Mouse (Mus musculus) large intestine, adult 2 months (tissue): ENCODE results near the gene Ksr2. TPM values are rescaled to one million over a fixed set of nuclear protein-coding genes. Genes with fewer than 3 reads are reported as not detected.

ENCODE experiments used
- DNase-seq: peaks from one replicate; pipeline ENCODE4 v3.0.0-alpha.2; 2012; ENCODE audit warnings: low read depth, low spot score
- WGBS: fragments of 180-500 bp; shearing (Covaris S2); methylation state at CpG from one replicate; pipeline ENCODE4 v1.1.7; 2018; 5-methylcytosine and 5-hydroxymethylcytosine counted together
- polyA plus RNA-seq: library from polyadenylated mRNA; depleted of rRNA; stranded (reverse); fragments of >200 nt; gene quantifications from 2 replicates; pipeline ENCODE4 v1.2.3, GENCODE M21; 2012

The Ksr2 gene
- polyA plus RNA-seq, 1 experiment: 0.05 TPM

DNA sequence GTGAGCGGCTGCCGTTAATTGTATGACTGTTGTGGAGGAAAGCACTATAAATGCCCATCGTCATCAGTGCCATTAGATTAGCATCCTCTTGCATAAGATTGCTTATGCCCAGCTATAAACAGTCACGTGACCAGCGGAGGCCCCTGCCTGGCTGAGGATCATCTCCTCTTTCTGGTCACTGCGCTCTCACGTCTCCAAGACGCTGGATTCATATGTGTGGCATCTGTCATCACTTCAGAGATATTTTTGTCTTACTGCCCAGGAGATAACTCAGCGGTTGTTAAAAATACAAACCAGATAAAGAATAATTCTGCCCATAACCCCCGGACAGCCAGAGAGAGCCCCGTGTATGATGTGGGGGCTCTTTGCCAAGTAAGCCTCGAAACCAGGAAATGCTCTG lies 298.4 kb downstream of the Ksr2 start:
- 58% methylated on average over 12 of the region's 12 CpGs for WGBS
- no peak for DNase-seq

DNA sequence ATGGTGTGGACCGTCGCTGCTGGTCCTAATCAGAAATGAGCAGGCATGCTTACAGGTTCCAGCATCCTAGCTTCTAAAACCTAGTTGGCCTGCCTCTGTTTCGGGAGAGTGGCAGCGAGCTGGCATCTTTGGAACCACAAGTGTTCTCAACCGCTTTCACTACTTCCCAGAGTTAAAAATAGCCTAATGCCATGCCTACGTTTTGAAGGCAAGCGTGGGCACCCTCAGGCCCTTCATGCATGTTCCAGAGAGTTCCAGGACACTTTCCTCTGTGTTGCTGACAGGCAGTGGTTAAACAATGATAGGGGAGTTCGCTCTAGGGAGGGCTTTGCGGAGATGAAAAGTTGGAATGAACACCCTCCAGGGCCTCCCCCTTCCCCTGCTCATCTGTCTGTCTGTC lies 303.3 kb downstream of the Ksr2 start:
- 82% methylated on average over 9 of the region's 9 CpGs for WGBS

DNA sequence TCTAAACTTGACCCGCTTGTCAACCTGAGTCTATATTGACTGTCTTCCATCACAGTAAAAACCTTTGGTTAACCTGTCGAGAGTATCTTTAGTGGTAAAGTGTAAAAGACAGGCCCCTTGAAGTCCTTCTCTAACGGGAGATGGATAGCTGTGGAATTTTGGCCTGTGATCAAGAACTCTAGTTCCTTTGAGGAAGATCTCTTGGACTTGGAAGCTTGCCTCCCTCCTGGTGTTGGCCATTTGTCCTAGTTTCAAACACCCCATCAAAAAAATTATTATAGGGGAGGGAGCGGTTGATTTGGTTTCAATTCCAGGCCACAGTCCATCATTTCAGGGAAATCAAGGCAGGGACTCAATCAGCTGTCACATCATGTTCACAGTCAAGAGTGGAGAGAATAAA lies 309.5 kb downstream of the Ksr2 start:
- DNase-seq: no peak
- WGBS: 71% methylated on average over 4 of the region's 4 CpGs

More for the DNA sequence above, 303.3 kb downstream of the Ksr2 start:
- DNase-seq: no peak

DNA sequence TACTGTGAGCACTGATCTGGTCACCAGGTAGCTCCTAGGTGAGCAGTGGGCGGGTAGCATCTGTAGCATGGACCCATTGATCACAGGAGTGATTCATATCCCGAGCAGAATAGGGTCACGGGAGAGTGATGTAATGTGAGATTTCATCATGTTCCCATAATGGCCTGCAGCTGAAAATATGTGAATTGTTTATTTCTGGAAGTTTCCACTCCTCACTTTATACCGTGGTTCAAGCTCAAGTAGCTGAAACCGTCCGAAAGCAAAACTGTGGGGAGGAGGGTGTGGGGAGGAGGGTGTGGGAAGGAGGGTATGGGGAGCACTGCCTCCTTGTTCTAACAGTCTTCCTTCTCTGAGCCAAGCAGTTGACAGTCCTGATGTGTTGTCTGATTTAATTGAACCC lies 312.7 kb downstream of the Ksr2 start:
- 58% methylated on average over 6 of the region's 6 CpGs for WGBS
- DNase-seq: no peak

DNA sequence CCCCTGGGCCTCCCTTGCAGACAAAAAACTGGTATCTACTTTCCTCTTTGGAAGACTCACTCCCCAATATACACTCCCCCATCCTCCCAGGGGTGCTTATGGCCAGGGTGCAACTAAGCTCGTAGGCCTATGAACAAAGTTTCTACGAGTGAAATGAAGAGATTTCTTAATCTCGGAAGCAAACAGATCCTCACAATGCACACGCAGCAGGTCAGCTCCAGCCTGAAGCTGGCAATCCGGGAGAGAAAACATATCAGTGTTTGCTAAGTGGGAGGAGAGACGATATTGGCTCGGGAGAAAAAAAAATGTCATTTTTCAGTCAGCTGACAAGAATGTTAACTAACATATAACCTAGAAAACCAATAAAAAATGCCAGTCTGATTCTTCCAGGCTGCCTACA lies 313.3 kb downstream of the Ksr2 start:
- no peak for DNase-seq
- WGBS: 25% methylated on average over 7 of the region's 7 CpGs

DNA sequence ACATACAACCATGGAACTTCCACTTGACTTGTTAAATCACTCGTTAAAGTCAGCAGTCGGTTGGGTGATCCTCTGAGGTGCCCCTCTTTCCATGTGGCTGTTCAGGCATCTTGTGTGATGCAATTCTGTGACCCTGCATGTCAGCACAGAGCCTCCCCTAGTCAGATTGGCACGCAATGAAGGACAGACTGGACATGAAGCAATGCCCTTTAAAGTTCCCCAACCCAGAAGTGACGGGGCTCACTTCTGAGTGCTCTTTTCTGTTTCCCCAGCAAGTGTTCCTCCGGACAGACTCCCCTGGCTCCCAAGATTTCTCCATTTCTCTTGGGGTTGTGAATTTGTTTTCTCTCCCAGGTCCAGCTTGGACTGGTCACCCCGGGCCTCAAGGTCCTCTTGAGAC lies 317.5 kb downstream of the Ksr2 start:
- DNase-seq: no peak
- WGBS: 66% methylated on average over 6 of the region's 6 CpGs

DNA sequence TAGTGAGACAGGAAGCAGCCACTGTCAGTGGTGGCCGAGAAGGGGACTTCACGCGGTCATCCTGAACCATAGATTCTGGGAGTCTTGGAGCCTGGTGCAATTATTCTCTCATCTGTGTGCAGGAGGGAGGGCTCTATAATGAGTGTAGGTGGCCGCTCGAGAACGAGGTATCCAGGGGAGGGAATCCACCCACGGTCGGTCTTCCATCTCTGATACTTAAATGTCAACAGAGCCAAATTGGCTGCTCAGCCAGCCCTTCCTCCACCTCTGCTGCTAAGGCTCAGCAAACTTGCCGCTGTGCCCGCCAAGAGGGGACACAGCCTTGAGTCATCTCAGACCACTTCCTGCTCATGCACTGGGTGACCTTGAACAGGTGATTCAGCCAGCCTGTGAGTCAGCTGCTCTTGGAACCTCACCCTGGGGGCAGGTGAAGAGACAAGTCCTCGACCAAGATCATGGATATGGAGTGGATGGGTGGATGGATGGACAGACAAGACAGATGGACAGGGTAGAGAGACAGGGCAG lies 330.9 kb downstream of the Ksr2 start:
- no peak for DNase-seq
- WGBS: 46% methylated on average over 11 of the region's 11 CpGs

DNA sequence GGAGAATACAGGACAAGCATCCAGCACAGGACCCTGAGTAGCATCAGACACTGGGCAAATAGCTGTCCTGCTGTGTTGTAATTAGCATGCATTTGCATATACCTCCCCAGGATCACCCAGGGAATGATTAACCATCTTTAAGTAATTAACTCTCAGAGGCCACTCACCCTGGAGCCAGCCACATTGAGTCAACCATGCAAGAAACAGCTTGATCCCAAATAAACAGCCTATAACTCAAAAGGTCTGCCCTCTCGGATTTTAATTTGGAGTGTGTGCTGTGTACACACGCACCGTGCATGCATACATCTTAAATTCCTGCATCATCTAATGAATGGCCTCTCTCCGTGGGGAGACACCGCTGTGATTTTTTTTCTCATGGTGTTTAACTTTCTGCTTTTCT lies 335.6 kb downstream of the Ksr2 start:
- no peak for DNase-seq
- WGBS: 26% methylated on average over 5 of the region's 5 CpGs

DNA sequence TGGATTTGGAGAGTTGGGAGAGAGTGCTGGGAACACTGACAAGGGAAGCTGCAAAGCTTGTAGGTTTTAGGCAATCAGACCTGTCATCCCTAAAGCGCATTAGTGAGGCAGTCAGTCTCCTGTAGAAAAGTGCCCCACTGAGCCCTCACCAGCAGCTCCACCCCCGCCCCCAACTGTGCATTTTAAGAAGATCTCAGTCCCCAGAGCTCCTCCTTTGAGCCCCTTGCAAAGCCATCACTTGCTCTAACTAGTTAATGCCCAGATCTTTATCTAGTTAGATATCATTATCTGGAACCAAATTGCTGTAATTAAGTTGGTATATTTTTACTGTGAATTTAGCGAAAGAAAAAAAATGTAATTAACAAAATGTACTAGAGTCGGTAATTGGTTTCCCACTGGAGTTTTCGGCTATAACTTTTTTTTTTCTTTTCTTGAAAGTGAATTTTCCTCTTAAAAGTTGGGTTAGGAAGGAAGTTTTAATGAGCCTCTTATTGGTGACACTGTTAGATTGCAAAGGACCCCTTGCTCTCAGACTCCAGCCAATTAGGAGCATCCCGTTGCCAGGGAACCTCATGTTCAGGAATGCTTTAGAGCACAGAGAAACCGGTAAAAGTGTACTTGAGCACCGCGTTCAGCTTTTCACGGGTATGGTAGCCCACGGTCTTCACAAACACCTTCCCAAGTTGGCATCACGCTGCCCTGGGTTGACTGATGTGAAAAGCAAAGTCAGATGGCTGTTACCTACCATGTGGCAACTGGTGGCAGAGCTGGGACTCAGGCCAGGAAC lies 344.1 kb downstream of the Ksr2 start:
- 59% methylated on average over 12 of the region's 12 CpGs for WGBS
- DNase-seq: no peak

DNA sequence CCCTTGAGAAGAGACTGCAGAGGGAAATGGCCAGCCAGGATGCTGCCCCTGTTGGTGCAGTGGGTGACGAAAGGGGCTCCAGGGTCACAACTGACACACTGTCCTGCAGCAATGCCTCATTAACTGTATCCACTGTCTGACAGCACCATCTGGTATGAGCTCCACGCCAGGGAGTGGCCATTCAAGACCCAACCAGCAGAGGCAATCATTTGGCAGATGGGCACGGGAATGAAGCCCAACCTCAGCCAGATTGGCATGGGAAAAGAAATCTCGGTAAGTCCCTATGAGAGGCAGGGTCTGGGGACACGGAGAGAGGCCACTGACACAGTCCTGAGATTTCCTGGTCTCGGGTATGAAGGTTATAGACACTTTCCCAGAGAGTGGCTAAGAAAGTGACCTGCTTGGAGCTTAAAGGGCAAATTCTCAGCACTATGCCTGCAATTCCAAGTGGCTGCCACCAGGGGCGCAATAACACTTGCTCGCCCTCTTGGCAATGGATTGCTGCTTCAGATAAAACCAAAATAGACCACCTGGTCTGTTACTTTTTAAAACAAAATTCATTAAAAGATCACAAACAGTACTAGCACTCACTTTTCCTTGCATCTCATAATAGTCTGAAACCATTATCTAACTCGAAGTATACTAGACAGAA lies 347.5 kb downstream of the Ksr2 start:
- 74% methylated on average over 9 of the region's 9 CpGs for WGBS
- DNase-seq: no peak

DNA sequence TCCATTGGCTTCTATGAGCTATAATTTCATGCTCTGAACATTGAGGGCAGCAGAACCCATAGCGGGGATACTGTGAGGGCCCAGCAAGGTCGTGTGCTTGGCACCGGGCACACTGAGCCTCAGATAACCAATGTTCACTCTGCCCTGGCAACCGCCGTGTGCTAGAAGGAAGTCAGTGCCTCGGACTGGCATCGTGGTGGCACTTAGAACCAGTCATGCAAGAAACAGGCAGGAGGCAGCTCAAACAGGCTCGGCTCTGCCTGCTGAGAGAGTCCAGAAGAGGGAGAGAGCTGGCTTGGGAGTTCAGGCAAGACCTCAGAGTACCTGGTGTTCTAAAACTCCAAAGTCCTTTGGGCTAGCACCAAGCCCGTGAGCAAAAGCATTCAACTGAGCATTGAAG lies 350.7 kb downstream of the Ksr2 start:
- 75% methylated on average over 9 of the region's 9 CpGs for WGBS
- no peak for DNase-seq

DNA sequence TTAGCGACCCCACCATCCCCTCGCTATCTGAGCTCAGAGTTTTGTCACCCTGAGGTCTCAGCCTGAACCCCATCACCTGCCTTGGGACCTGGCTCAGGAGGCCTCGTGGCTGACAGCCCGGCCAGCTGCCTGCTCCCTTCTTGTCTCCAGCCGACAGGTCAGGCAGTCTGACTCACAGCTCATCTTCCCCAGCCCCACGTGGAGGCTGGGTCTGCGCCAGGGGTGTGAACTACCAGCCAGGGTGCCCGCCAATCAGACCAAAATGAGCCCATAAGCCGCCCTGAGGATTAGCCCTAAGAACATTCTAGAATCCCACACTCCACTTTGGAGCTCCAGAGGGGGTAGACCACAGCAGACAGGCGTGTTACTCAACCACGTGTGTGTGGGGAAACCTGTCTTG lies 365.4 kb downstream of the Ksr2 start:
- WGBS: 46% methylated on average over 11 of the region's 11 CpGs
- no peak for DNase-seq

DNA sequence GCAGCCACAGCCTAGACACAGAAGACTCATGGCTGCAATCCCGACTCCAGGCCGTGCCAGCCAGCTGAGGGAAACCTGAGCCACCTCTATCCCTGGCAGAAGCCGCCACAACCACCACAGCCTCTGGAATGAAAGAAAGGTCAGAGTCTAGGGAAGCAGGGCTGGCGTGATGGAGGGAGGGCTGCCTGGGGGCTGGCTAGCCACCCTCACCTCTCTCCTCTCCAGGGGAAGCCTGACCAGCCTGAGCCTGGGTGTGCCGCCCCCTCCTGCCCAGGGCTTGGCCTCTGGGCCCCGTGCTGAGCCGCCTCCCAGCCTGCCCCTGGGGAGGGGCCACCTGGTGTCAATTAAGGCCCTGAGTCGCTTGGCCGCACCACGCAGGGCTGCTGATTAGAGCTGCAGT lies 366.9 kb downstream of the Ksr2 start, which contains the start of gene Nos1:
Nos1 (plus strand) TSS at position 352 of the 400 bp plus-strand sequence.
- no peak for DNase-seq
- WGBS: 46% methylated on average over 10 of the region's 10 CpGs

DNA sequence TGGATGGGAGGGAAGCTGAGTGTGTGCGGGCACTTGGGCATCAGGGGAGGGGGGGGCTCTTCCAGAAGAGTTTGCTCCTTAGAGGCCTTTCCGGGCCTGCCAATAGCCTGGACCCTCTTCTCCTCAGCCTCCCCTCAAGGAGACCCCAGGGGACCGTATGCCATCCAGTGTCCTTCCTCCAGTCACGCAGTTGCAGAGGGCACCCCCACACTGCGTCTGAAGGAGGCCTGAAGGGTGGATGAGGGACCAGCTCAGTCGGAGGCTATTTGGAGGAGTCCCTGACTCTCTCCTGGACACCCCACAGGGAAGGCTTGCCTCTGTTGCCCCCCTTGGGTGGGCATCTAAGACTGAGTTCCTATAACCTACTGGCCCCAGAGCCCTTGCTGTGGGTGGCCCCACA lies 367.4 kb downstream of the Ksr2 start:
- WGBS: 73% methylated on average over 6 of the region's 6 CpGs
- DNase-seq: no peak

DNA sequence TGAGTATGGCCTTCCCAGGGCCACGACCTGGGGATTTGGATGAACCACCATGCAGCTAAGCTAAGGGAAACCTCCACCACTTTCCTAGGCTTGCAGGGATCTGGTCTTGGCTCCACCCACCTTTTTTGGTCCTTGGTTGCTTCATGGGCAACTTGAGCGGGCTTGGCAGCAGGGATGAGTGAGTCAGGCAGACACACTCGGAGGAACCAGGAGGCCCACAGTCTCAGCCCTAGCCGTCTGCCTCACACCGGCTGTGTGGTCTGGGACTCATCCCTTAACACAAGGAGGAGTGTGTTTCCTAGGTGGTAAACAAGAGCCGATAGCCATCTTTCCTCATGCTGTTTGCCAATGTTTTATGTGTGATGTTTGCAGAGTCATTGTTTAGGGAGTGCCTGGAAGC lies 376.3 kb downstream of the Ksr2 start:
- WGBS: 21% methylated on average over 6 of the region's 6 CpGs
- DNase-seq: no peak

DNA sequence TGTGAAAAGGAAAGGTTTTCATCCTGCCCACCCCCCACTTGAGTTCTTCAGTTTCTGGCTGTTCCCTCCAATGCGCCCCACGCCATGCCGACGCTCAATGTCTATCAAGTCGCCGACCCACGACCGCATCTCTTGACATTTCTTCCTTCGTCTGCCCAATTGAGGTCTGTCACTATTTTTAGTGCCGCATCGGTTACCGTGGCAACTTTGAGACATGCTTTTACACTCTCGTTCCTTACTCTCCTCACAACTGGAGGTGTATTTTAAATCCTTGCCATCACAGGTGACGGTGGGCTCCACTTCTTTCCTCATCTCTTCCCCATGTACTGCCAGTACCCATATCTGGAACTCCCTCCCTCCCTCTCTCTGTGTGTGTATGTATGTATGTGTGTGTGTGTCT lies 378.1 kb downstream of the Ksr2 start:
- 88% methylated on average over 14 of the region's 14 CpGs for WGBS

DNA sequence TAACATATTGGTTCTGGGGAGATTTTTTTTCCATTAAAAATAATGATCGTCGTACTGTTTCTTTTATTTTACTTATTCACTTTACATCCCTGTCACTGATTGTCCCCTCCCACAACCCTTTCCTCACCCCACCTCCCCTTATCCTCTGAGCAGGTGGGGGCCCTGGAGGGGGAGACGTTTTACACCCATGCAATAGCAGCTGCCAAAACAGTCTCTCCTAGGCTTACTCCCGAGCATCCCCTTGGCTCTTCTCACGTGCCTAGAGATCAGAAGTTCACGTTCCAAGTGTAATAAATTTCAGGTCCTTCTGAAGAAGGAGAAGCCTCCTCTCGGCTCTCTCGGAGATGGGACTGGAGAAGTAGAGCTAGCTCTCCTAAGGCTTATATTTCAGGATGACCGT lies 387.0 kb downstream of the Ksr2 start:
- WGBS: 49% methylated on average over 9 of the region's 9 CpGs
- no peak for DNase-seq

More for the DNA sequence above, 378.1 kb downstream of the Ksr2 start:
- DNase-seq: no peak

DNA sequence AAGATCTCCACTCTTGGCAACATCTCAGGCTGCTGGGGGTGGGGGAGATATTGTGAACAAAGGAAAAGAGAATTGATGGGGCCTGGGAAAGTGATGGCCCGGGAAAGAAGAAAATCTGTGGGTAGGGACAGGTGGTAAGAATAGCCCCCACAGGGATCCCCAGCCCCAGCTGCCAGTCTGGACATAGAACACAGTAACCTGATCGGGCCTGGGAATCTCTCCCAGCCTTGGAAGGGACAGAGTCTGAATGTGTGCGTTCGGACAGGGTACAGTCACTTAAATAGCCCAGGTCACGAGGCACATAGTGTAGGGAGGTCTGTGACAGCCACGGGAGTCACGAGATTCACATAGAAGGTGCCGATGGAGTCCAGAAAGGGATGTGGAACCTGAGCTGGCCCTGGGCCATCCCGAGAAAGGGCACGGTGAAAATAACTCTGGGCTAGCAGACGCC lies 388.3 kb downstream of the Ksr2 start:
- no peak for DNase-seq
- 80% methylated on average over 11 of the region's 11 CpGs for WGBS

DNA sequence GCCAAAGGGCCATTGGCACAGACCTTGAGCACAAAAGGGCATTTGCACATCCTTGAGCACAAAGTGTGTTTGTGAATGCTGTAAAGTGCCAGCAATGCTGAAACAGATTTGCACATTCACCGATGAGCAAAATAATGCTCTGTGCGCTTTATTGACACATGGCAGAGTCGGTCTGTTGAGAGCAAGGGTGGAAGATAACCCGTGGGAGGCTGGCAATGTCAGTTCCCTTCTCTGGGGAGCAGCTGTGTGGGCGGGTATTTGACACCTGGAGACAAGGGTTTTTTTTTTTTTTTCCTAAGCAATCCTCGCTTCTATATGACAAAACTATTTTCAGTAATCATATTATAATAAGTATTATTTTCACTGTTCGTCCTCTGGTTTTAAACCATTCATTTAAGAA lies 389.8 kb downstream of the Ksr2 start:
- no peak for DNase-seq
- WGBS: 50% methylated on average over 7 of the region's 7 CpGs

DNA sequence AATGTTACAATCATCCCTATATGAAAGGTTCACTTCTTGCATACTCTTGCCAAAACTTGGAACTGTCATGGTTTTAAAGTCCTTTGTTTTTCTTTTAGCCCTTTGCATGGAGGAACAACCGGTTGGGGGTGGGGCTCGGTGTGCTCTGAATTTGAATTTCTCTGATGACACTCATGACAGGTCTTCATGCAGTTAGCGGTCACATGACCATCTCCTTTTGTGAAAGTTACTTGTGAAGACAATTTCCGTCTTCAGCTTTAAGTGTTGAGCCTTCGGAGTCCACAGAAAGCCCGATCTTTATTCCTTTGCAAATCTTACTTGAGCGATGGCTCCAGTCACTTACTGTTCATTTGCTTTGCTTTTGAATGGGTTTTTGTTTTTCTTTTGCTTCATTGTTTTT lies 397.1 kb downstream of the Ksr2 start:
- no peak for DNase-seq
- whole genome bisulfite sequencing: 92% methylated on average over 7 of the region's 7 CpGs

DNA sequence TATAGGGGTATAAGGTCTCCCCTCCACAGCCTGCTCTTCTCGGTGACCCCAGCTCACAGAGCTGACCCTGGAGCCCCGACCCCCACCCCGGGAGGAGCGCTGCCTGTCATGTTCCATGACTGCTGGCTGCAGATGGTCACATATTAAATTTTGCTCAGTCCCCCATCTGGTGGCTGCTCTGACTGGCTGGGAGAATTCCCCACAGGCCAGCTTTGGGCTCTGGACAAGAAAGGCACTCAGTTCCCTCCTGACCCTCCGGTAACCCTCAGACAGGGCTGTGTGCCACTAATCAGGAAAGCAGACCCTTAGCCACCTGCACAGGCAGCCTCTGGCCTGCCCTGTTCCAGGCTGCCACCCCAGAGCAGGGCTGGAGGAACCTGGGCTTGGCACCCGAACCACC lies 405.0 kb downstream of the Ksr2 start:
- 77% methylated on average over 6 of the region's 6 CpGs for WGBS
- DNase-seq: no peak
